Mouse (Mus musculus) forebrain, postnatal 0 days (tissue): ENCODE data around the gene Hsp90ab1. TPM values are rescaled to one million over a fixed set of nuclear protein-coding genes. Genes with fewer than 3 reads are reported as not detected.

Experiments
- ATAC-seq: fragments of 200-750 bp; cut with Nextera tagmentation; 2 replicates; pipeline ENCODE4 v1.8.0; 2017; ENCODE audit warnings: mild to moderate bottlenecking, moderate library complexity
- DNase-seq: peaks from one replicate; pipeline ENCODE4 v3.0.0-alpha.2; 2015
- H3K27ac ChIP-seq: fragments of 300-500 bp; sonication (generic); 2 replicates; pipeline ENCODE4 v1.5.1; 2014; ENCODE audit warnings: low read depth, mild to moderate bottlenecking, antibody characterized with exemption, low read length, moderate library complexity, mixed read lengths
- H3K27me3 ChIP-seq: fragments of 300-500 bp; sonication (generic); 2 replicates; pipeline ENCODE4 v1.6.1; 2014; ENCODE audit warnings: mild to moderate bottlenecking, low read length, mixed read lengths; ENCODE audit not compliant: insufficient read depth
- H3K36me3 ChIP-seq: fragments of 300-500 bp; sonication (generic); 2 replicates; pipeline ENCODE4 v1.6.1; 2014; ENCODE audit warnings: mild to moderate bottlenecking, moderate library complexity; ENCODE audit not compliant: insufficient read depth
- H3K4me1 ChIP-seq: fragments of 300-500 bp; sonication (generic); 2 replicates; pipeline ENCODE4 v1.6.1; 2014; ENCODE audit warnings: antibody characterized with exemption; ENCODE audit not compliant: insufficient read depth
- H3K4me2 ChIP-seq: fragments of 300-500 bp; sonication (generic); 2 replicates; pipeline ENCODE4 v1.6.1; 2014; ENCODE audit warnings: low read depth, mild to moderate bottlenecking, moderate library complexity
- H3K4me3 ChIP-seq: fragments of 300-500 bp; sonication (generic); 2 replicates; pipeline ENCODE4 v1.5.1; 2014; ENCODE audit warnings: low read depth, low read length, mixed read lengths
- H3K9ac ChIP-seq: fragments of 300-500 bp; sonication (generic); 2 replicates; pipeline ENCODE4 v1.6.1; 2014; ENCODE audit warnings: mild to moderate bottlenecking
- H3K9me3 ChIP-seq: fragments of 300-500 bp; sonication (generic); 2 replicates; pipeline ENCODE4 v1.6.1; 2016; ENCODE audit warnings: low read length
- CTCF ChIP-seq: sonication (generic); IDR thresholded peaks from 2 replicates; pipeline ENCODE4 v1.5.1; 2016; ENCODE audit warnings: antibody characterized with exemption, control low read depth, low read depth
- WGBS: fragments of 180-500 bp; shearing (Covaris S2); extraction: QIAGEN DNeasy Blood & Tissue Kit; methylation state at CpG from one replicate; pipeline ENCODE4 v1.1.7; 2014; 5-methylcytosine and 5-hydroxymethylcytosine counted together
- polyA plus RNA-seq: library from polyadenylated mRNA; unstranded; fragments of >200 nt; fragmentation: Nextera tagmentation; extraction: Ambion mirVana; gene quantifications from 2 replicates; pipeline ENCODE4 v1.2.1, GENCODE M21; 2015
- total RNA-seq: library from RNA; depleted of rRNA; stranded (reverse); fragments of >200 nt; gene quantifications from 2 replicates; pipeline ENCODE4 v1.2.3, GENCODE M21; 2014

Gene Hsp90ab1
- total and polyA plus RNA-seq, 2 experiments from 2014 or later = 1,351 to 1,497 TPM

DNA sequence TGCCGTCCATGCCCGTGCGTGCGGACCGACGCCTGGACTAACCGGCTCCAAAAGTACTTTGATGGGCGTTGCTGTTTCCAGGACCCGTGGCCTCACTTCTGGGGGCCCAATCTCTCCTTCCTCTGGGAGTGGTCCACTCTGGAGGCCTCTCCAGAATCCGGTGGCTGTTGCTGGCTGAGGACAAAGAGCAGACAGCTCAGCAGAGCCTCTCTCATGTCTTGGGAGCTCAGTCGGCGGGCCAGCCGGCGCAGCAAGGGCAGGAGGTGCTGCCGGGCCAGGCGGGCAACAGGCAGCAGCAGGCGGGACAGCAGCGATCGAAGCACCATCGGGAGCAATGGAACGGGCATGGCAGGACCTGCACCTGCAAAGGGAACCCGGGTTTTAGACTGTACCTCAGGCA, 28.3 kb upstream of the Hsp90ab1 start:
- 19% methylated on average over 22 of the region's 22 CpGs for WGBS
- no peaks in the 10 kb centered on the region for H3K9me3 ChIP-seq
- H3K27ac ChIP-seq = no peak overlapping the region
- no peak overlapping the region for H3K4me3 ChIP-seq
- H3K4me2 ChIP-seq = no peak overlapping the region
- H3K27me3 ChIP-seq = peaks cover 7% of the 10 kb centered on the region; the same call in 1 of the 2 replicates
- no peak for ATAC-seq
- H3K4me1 ChIP-seq = peaks cover 2% of the 10 kb centered on the region; the same call in 1 of the 2 replicates
- no peaks in the 10 kb centered on the region for H3K36me3 ChIP-seq
- no peak overlapping the region for H3K9ac ChIP-seq
- no peak for DNase-seq
- TF ChIP-seq CTCF = no peak

DNA sequence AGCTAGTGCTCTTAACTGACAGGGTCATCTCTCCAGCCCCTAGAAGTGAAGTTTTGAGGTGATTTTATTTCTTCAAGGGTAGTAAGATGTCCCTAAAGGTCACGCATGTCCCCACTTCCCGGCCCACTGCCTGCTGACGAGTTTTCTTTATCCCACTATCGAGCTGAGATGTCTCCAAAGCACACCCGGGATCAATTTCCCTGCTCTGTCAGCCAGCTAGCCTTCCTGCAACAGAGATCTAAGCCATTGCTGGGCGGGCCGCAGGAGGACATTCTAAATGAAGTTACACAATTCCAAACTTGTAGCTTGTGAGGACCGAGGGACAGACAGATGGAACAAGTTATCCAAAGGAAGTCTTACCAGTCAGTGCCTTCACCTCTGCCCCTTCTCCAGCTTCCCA, 27.2 kb upstream of the Hsp90ab1 start:
- H3K4me1 ChIP-seq = peaks cover 10% of the 10 kb centered on the region
- H3K27me3 ChIP-seq = peaks cover 7% of the 10 kb centered on the region; the same call in 1 of the 2 replicates
- WGBS = 67% methylated on average over 8 of the region's 8 CpGs
- H3K4me3 ChIP-seq = no peak overlapping the region
- TF ChIP-seq CTCF = no peak
- H3K27ac ChIP-seq = no peak overlapping the region
- no peaks in the 10 kb centered on the region for H3K36me3 ChIP-seq
- no peak overlapping the region for H3K4me2 ChIP-seq
- DNase-seq = no peak
- ATAC-seq = no peak
- H3K9ac ChIP-seq = no peak overlapping the region
- no peaks in the 10 kb centered on the region for H3K9me3 ChIP-seq

DNA sequence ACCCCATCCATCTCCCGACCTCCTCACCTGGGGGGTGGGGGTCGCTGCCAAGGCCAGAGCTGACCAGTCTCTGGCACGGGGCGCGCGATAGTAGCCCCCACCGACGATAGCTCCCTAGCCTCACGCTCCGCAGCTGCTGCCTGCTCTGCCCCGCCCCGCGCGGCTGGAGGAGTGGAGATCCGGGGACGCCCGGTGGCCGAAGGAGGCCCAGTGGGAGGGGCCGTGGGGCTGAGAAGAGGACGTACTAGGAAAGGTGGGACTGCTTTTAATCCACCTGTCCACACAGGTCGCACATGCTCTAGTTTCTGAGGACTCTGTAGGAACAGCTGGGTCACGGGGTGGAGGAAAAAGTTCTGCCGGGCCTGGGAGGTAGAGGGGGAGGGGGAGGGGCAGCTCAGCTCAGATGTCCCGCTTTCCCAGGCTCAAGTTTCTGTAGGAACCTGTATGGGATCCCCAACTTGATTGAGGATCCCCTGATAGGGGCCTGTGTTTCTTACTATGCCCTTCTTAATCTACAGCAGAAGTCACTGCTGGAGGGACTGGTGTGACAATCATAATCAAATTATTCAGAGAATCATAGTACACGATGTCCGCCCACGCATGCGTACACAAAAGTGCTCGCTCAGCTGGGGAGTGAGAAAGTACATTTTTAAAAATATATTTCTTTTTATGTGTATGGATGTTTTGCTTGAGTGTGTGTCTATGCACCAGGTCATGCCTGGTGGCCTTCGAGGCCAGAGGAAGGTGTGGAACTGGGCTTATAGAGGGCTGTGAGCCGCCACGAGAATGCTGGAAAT, 26.6 kb upstream of the Hsp90ab1 start, which contains the start of gene Slc29a1:
Gene Slc29a1 (minus strand): TSS at position 161 of the 797 bp plus-strand sequence.
- peaks cover 7% of the 10 kb centered on the region; the same call in 1 of the 2 replicates for H3K27me3 ChIP-seq
- 16% methylated on average over 32 of the region's 32 CpGs for WGBS
- no peak for DNase-seq

DNA sequence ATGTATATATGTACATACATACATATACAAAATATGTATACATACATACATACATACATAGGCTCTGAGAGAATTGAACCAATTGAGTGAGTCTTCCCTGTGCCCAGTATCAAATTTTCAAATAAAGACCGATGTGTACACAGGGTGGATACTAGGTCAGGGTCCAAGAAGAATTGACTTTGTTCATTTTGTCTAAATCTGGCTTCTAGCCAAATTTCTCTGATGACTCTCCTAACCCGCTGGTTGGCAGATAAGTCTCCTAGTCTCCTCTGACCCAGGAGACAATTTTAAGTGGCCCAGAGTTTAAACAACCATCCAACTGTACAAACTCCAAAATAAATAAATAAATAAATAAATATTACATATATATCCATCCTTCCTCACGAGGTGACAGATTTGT, 25.8 kb upstream of the Hsp90ab1 start:
- H3K4me1 ChIP-seq = peaks cover 13% of the 10 kb centered on the region
- no peak for TF ChIP-seq CTCF
- no peak overlapping the region for H3K4me3 ChIP-seq
- H3K36me3 ChIP-seq = no peaks in the 10 kb centered on the region
- 39% methylated on average over 3 of the region's 3 CpGs for WGBS
- H3K27ac ChIP-seq = no peak overlapping the region
- DNase-seq (no peak), ATAC-seq (no peak)
- H3K4me2 ChIP-seq = peak overlapping the region; percentile 25; the same call in 1 of the 2 replicates
- H3K9ac ChIP-seq = no peak overlapping the region
- H3K9me3 ChIP-seq = no peaks in the 10 kb centered on the region
- peaks cover 7% of the 10 kb centered on the region; the same call in 1 of the 2 replicates for H3K27me3 ChIP-seq

More for the DNA sequence above, 26.6 kb upstream of the Hsp90ab1 start, which contains the start of gene Slc29a1:
- Histone ChIP-seq H3K9me3 (no peaks in the 10 kb centered on the region), H3K36me3 (no peaks in the 10 kb centered on the region), H3K27ac (no peak within 1 kb of the TSS), H3K4me1 (peaks cover 10% of the 10 kb centered on the region), H3K9ac (no peak within 1 kb of the TSS; the same call in 1 of the 2 replicates), H3K4me3 (peak within 1 kb of the TSS; percentile 4; the same call in 1 of the 2 replicates), H3K4me2 (peak within 1 kb of the TSS; percentile 25)
- ATAC-seq = no peak
- TF ChIP-seq CTCF = no peak

DNA sequence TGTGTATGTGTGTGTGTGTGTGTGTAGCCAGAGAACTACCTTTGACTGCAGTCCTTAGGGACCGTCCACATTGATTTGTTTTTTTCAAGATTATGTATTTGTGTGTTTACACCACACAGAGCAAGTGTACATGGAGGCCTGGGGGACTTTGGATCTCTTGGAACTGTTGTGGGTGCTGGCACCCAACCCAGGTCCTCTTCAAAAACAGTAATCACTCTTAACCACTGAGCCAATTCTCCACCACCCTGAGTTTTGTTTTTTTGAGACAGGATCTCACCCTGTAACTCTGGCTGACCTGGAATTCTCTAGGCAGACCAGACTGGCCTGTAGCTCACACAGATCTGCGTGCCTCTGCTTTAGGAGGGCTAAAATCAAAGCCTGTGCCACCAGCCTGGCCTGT, 25.3 kb upstream of the Hsp90ab1 start:
- H3K27ac ChIP-seq = no peak overlapping the region
- no peak overlapping the region for H3K9ac ChIP-seq
- ATAC-seq = no peak

DNA sequence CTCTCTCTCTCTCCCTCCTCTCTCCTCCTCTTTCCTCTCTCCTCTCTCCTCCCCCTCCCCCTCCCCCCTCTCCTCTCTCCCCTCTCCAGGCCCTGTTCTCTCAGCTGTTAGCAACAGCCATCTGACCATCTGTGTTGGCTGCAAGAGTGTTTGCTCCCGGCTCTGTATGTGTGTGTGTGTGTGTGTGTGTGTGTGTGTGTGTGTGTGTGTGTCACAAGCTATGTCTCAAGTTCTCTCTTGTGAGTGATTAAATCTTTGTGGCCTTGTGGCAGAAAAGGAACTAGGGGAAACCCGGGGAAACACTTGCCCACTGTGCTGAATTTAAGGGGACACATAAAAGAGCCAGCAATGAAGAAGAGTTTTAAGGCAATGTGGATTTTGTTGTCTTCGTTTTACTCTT, 24.7 kb upstream of the Hsp90ab1 start:
- peaks cover 20% of the 10 kb centered on the region for H3K4me1 ChIP-seq
- peaks cover 7% of the 10 kb centered on the region; the same call in 1 of the 2 replicates for H3K27me3 ChIP-seq
- no peak overlapping the region for H3K9ac ChIP-seq
- no peaks in the 10 kb centered on the region for H3K36me3 ChIP-seq
- DNase-seq (peak; percentile 61), ATAC-seq (no peak)
- H3K27ac ChIP-seq = no peak overlapping the region
- no peak for TF ChIP-seq CTCF
- 32% methylated on average over 3 of the region's 3 CpGs for WGBS
- H3K9me3 ChIP-seq = no peaks in the 10 kb centered on the region
- H3K4me2 ChIP-seq = no peak overlapping the region
- no peak overlapping the region for H3K4me3 ChIP-seq

More for the DNA sequence above, 25.3 kb upstream of the Hsp90ab1 start:
- peaks cover 17% of the 10 kb centered on the region for H3K4me1 ChIP-seq
- TF ChIP-seq CTCF = no peak
- DNase-seq = no peak
- no peak overlapping the region for H3K4me3 ChIP-seq
- no peaks in the 10 kb centered on the region for H3K36me3 ChIP-seq
- no peak overlapping the region for H3K4me2 ChIP-seq
- peaks cover 7% of the 10 kb centered on the region; the same call in 1 of the 2 replicates for H3K27me3 ChIP-seq
- WGBS = 83% methylated on average over 2 of the region's 2 CpGs
- no peaks in the 10 kb centered on the region for H3K9me3 ChIP-seq
